Mouse (Mus musculus) embryonic fibroblast, embryonic 13.5 days (primary cell): ENCODE data around the gene 6820408C15Rik.

Experiments
- CTCF ChIP-seq: IDR thresholded peaks from 2 replicates; pipeline ENCODE4 v1.5.1; 2011; ENCODE audit warnings: mild to moderate bottlenecking, control low read depth, low read length, moderate library complexity, borderline replicate concordance; ENCODE audit not compliant: insufficient read depth
- POLR2A ChIP-seq: IDR thresholded peaks from 2 replicates; pipeline ENCODE4 v1.6.1; 2011; ENCODE audit warnings: low read depth, mild to moderate bottlenecking, control low read depth, low read length, moderate library complexity

DNA sequence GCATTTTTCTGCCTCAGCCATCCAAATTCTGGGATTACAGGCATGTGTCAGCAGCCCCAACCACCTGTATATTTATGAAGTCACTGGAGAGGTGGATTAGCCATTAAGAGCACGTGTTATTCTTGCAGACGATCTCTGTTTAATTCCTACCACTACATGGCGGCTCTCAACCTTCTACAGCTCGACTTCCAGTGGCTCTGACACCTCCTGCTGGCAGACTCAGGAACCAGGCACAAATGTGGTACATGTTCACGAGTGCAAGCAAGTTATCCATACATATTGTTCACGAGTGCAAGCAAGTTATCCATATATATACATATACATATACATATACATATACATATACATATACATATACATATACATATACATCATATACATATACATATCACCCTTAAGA is 77.8 kb downstream of the 6820408C15Rik start:
- TF ChIP-seq CTCF = peak; percentile 9; the same call in 1 of the 2 replicates
- no peak for TF ChIP-seq POLR2A
